In the genomic region with DNA sequence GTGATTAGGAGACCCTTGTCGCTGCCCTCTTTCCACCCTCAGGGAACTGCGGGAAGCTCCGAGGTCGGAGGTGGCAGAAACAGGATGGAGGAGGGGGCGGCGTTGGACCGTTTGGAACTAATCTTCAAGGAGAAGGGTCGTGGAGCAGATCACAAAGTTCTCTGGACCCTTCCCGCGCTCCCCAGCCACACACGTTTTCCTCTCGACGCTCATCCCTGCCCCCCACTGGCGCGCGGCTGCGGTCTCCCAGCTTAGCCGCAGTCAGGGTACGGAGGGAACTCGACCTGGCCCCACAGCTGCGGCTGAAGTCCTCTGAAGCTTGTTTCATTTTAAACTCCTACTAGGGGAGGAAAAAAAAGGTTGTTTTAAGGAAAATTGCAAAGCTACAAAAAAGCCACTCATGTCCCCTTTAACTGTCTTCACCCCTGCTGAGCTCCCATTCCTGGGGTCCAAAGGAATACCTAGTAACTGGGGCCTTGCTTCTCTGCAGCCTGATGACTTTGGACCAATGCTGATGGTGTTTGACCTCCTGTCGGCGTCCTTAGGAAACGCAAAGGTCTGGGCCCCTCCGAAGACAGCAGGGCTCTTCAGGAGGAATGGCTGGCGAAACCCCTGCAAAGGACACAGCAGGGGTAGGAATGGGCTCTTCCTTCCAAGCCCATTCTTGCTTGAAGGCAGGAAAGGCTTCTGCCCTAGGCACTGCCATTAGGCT, we compare ENCODE assay signal across 11 mouse cellular contexts. TPM values are rescaled to one million over a fixed set of nuclear protein-coding genes. Genes with fewer than 3 reads are reported as not detected.
A peak's percentile ranks its signal among the peaks of the same experiment; 100 is the strongest.
DNase-seq lines count a peak whose midpoint lies in the region; ATAC-seq lines count a peak whose summit lies in the region.
"Had no signal": no experiment of that assay in that cellular context is flagged by ENCODE, and none has a peak within 500 bp of the region (broad histone marks: within the 10 kb centered on the region; RNA-seq: fewer than 3 reads in every experiment).

No protein-coding gene starts in this region.

- intact Hi-C loops in heart, postnatal 14 days (cut with DNase I), result loop anchor here (5.0 kb wide), 2 partner anchors 170 to 300 kb away; no protein-coding TSS in a partner anchor
- intact Hi-C loops in gastrocnemius, postnatal 14 days (cut with DNase I; ENCODE audit: low total_unique reads), result loop anchor here (5.0 to 10.0 kb wide), 3 partner anchors 45 to 300 kb away; no protein-coding TSS in a partner anchor

- no peak for DNase-seq in heart, postnatal 14 days
- peak; percentile 32 for DNase-seq in Muller cell, postnatal 12 days (ENCODE audit: inconsistent ontology term)
- DNase-seq in forebrain, embryonic 14.5 days (ENCODE audit: low spot score), result no peak
- DNase-seq in adrenal gland, adult (ENCODE audit: inconsistent age in 2 of 2, low spot score in 1 of 2), result no peak
- DNase-seq in left cerebral cortex, adult 9 months (ENCODE audit: low spot score in 2 of 2), result no peak
- DNase-seq in gastrocnemius, postnatal 14 days, result no peak
- DNase-seq: thymus, adult 2 months had no signal

- peak overlapping the region; percentile 25 to 78 for H3K4me3 ChIP-seq in heart, embryonic 14.5 days (ENCODE audit: control insufficient read depth in 1 of 2, insufficient read depth in 1 of 2, low read depth in 1 of 2, low read length in 2 of 2)
- H3K4me3 ChIP-seq in forebrain, embryonic 14.5 days (ENCODE audit: low read depth, low read length), result peak overlapping the region; percentile 85
- no peak overlapping the region for H3K4me3 ChIP-seq in liver, embryonic 15.5 days (replicated peaks)

- no peak overlapping the region for H3K27ac ChIP-seq in heart, embryonic 14.5 days (replicated peaks in 1 of 2; ENCODE audit: control insufficient read depth in 1 of 2, insufficient read depth in 1 of 2, low read depth in 2 of 2, low read length in 2 of 2)
- H3K27ac ChIP-seq in forebrain, embryonic 14.5 days (ENCODE audit: low read depth, low read length), result no peak overlapping the region; the same call in 1 of the 2 replicates
- no peak overlapping the region for H3K27ac ChIP-seq in liver, embryonic 15.5 days (replicated peaks)
- H3K27ac ChIP-seq: macrophage had no signal

- 6% methylated on average over 26 of the region's 26 CpGs for WGBS in heart, embryonic 14.5 days
- 8% methylated on average over 26 of the region's 26 CpGs for WGBS in forebrain, embryonic 14.5 days
- WGBS in liver, embryonic 15.5 days (ENCODE audit: insufficient replicate concordance), result 2% methylated on average over 26 of the region's 26 CpGs

- H3K36me3 ChIP-seq in heart, embryonic 14.5 days (ENCODE audit: control insufficient read depth, insufficient read depth, low read length), result no peaks in the 10 kb centered on the region
- no peaks in the 10 kb centered on the region for H3K36me3 ChIP-seq in forebrain, embryonic 14.5 days (ENCODE audit: control insufficient read depth, insufficient read depth, low read length)
- H3K36me3 ChIP-seq in liver, embryonic 15.5 days (replicated peaks), result no peaks in the 10 kb centered on the region

- no peak for ATAC-seq in heart, embryonic 14.5 days (ENCODE audit: insufficient number of reproducible peaks, insufficient read depth, low FRiP score, low read depth)
- no peak for ATAC-seq in forebrain, embryonic 14.5 days
- no peak for ATAC-seq in liver, embryonic 15.5 days (ENCODE audit: insufficient read depth)

- peak overlapping the region; percentile 85 for H3K4me2 ChIP-seq in heart, embryonic 14.5 days (ENCODE audit: low read length)
- H3K4me2 ChIP-seq in forebrain, embryonic 14.5 days (ENCODE audit: low read length), result peak overlapping the region; percentile 85
- peak overlapping the region; percentile 38; the same call in 1 of the 2 replicates for H3K4me2 ChIP-seq in liver, embryonic 15.5 days

- peaks cover 16 to 22% of the 10 kb centered on the region in 2 experiments; a peak in 3 of 4 replicates for H3K4me1 ChIP-seq in heart, embryonic 14.5 days (ENCODE audit: control insufficient read depth in 2 of 2, insufficient read depth in 2 of 2, low read length in 2 of 2)
- peaks cover 25% of the 10 kb centered on the region for H3K4me1 ChIP-seq in forebrain, embryonic 14.5 days (ENCODE audit: control insufficient read depth, insufficient read depth, low read length)
- H3K4me1 ChIP-seq in liver, embryonic 15.5 days (replicated peaks), result peaks cover 15% of the 10 kb centered on the region; the same call in 1 of the 2 replicates

- peak overlapping the region; percentile 28; the same call in 1 of the 2 replicates for H3K9ac ChIP-seq in heart, embryonic 14.5 days (ENCODE audit: low read length)
- peak overlapping the region; percentile 59 for H3K9ac ChIP-seq in forebrain, embryonic 14.5 days (ENCODE audit: low read length)
- no peak overlapping the region for H3K9ac ChIP-seq in liver, embryonic 15.5 days

- peaks cover 34% of the 10 kb centered on the region for H3K27me3 ChIP-seq in heart, embryonic 14.5 days (ENCODE audit: control insufficient read depth, insufficient read depth, low read length)
- H3K27me3 ChIP-seq in forebrain, embryonic 14.5 days (replicated peaks; ENCODE audit: control insufficient read depth, insufficient read depth, low read length), result peaks cover 12% of the 10 kb centered on the region; the same call in 1 of the 2 replicates
- H3K27me3 ChIP-seq in liver, embryonic 15.5 days, result peaks cover 73% of the 10 kb centered on the region

- H3K9me3 ChIP-seq in heart, embryonic 14.5 days (ENCODE audit: control insufficient read depth, low read length), result no peaks in the 10 kb centered on the region
- H3K9me3 ChIP-seq in forebrain, embryonic 14.5 days (replicated peaks; ENCODE audit: control insufficient read depth, low read length), result no peaks in the 10 kb centered on the region
- H3K9me3 ChIP-seq in liver, embryonic 15.5 days (replicated peaks), result no peaks in the 10 kb centered on the region

RNA-seq across cellular contexts. Expression of gene Zfp423, which starts 3.3 kb away (rescaled TPM):
- polyA plus RNA-seq in heart, embryonic 14.5 days (2014; fragmentation: Nextera tagmentation; extraction: Ambion mirVana), result 5.1 and 7.0 TPM in 2 replicates
- 1 to 10 TPM; 8.0 to 8.5 TPM for total RNA-seq in heart, postnatal 14 days (2021)
- polyA plus RNA-seq in forebrain, embryonic 14.5 days (2014; fragmentation: Nextera tagmentation; extraction: Ambion mirVana), result 26.4 and 27.9 TPM in 2 replicates
- polyA plus RNA-seq in liver, embryonic 15.5 days (2015; fragmentation: Nextera tagmentation; extraction: Ambion mirVana), result 0.30 and 0.39 TPM in 2 replicates
- 10 to 100 TPM; 15.7 to 15.9 TPM for total RNA-seq in gastrocnemius, postnatal 14 days (2021)
- total RNA-seq: MEL had no signal
- polyA plus RNA-seq: macrophage had no signal
